8 mouse cellular contexts compared by ENCODE assay signal in the genomic region with DNA sequence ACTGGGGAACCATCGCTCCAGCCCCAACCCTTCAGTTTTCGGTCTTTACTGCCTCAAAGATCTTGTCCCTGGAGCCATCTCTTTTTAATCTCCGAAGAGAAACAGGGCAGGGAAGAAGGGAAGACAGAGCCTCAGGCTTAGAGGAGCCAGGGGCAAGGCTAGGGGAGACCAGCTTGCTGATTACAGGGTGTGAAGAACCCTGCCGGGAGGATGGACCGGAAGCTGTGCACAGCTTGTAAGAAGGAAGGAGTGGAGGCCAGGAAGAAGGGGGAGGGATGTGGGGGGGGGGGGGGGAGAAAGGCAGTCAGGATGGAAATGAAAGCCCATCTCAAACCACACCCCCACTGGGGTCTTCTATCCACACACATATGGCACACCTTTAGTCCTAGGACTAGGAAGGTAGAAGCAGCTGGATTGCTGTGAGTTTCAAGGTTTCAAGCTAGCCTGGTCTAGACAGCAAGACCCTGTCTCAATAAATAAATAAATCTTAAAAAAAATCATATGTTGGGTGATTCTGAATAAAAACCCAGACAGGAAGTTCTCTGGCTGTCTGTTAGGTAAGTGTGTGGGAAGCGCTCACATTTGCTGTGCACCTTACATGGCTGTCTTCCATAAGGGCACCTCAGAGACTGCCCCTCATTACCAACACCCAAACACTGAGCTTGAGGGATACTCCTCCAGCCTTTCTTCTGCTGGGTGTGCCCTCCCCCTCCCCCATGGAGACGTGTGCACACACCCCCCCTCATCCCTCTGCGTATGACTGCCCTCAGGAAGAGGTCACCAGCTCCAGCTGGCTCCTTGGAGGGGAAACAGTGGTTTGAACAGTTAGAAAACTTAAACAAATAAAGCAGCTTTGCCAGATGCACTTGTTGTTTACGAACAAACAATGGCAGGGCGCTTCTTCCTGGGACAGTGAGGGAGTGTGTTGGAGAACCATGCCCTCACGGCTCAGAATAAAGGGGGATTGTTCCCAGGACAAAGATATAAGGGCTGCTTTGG. TPM values are rescaled to one million over a fixed set of nuclear protein-coding genes. Genes with fewer than 3 reads are reported as not detected.
DNase-seq lines count a peak whose midpoint lies in the region; ATAC-seq and TF ChIP-seq lines count a peak whose summit lies in the region.

No protein-coding gene starts in this region.

- DNase-seq in spleen, postnatal 36 days (ENCODE audit: low spot score in 2 of 2), result peak; percentile 47 to 50
- no peak for DNase-seq in spleen, postnatal 14 days (ENCODE audit: low spot score in 2 of 2)
- DNase-seq in cerebellum, adult 9-10 months, result peak; percentile 88
- DNase-seq in heart, adult 2 months, result peak; percentile 62 to 71
- DNase-seq in kidney, adult 9 months, result peak; percentile 63
- DNase-seq in lung, adult 18-20 months, result peak; percentile 32 to 56
- no peak for DNase-seq in urinary bladder, postnatal 10 days (ENCODE audit: low spot score)

- peaks cover 13% of the 10 kb centered on the region for H3K4me1 ChIP-seq in heart, adult 2 months (ENCODE audit: control insufficient read depth, insufficient read depth, low read length)
- H3K4me1 ChIP-seq in stomach, embryonic 15.5 days, result peaks cover 23% of the 10 kb centered on the region

- 0 out of 2 replicates have a peak, but pooled peaks have one; percentile 42 for ATAC-seq in stomach, embryonic 15.5 days (ENCODE audit: insufficient read depth, low FRiP score, low read depth)

- no peaks in the 10 kb centered on the region; the same call in 1 of the 2 replicates for H3K9me3 ChIP-seq in stomach, embryonic 15.5 days

- no peaks in the 10 kb centered on the region for H3K79me2 ChIP-seq in heart, adult 2 months (replicated peaks; ENCODE audit: control insufficient read depth, insufficient read depth, low read length)

- H3K27me3 ChIP-seq in heart, adult 2 months (ENCODE audit: control insufficient read depth, insufficient read depth, low read length), result no peaks in the 10 kb centered on the region
- no peaks in the 10 kb centered on the region for H3K27me3 ChIP-seq in stomach, embryonic 15.5 days (replicated peaks)

- no peak for TF ChIP-seq CTCF in heart, adult 2 months (IDR thresholded peaks at IDR 0.05)

- H3K4me2 ChIP-seq in stomach, embryonic 15.5 days, result no peak overlapping the region

- intact Hi-C loops in heart, adult 2 months (cut with DNase I), result loop anchor here (2.0 kb wide), 1 partner anchor 53 kb away; no protein-coding TSS in a partner anchor

- peak overlapping the region; percentile 77 for H3K27ac ChIP-seq in heart, adult 2 months
- peak overlapping the region; percentile 57 for H3K27ac ChIP-seq in stomach, embryonic 15.5 days

- TF ChIP-seq EP300 in heart, adult 2 months (IDR thresholded peaks at IDR 0.05; ENCODE audit: insufficient read depth, low read depth, low read length), result 0 out of 2 replicates have a peak, but pooled peaks have one; percentile 32

- no peak overlapping the region for H3K4me3 ChIP-seq in heart, adult 2 months
- H3K4me3 ChIP-seq in stomach, embryonic 15.5 days (replicated peaks), result no peak overlapping the region

- H3K9ac ChIP-seq in heart, adult 2 months (ENCODE audit: low read depth, low read length), result peak overlapping the region; percentile 53
- no peak overlapping the region for H3K9ac ChIP-seq in stomach, embryonic 15.5 days

- WGBS in heart, adult 2 months, result 29% methylated on average over 11 of the region's 11 CpGs
- WGBS in stomach, embryonic 15.5 days, result 31% methylated on average over 11 of the region's 11 CpGs

- TF ChIP-seq POLR2A in heart, adult 2 months (IDR thresholded peaks at IDR 0.05; ENCODE audit: insufficient read depth, low read depth, low read length), result no peak

- peaks cover 3% of the 10 kb centered on the region; the same call in 1 of the 2 replicates for H3K36me3 ChIP-seq in heart, adult 2 months (ENCODE audit: control insufficient read depth, insufficient read depth, low read length)
- H3K36me3 ChIP-seq in stomach, embryonic 15.5 days, result peaks cover 18% of the 10 kb centered on the region

RNA-seq across cellular contexts. Expression of gene Fnbp1, which starts 53.8 kb away (rescaled TPM):
- total RNA-seq in heart, adult 2 months (2021), result 10 to 100 TPM; 49.0 to 53.6 TPM
- 40.3 and 46.1 TPM in 2 replicates for polyA plus RNA-seq in heart, adult 2 months (2012; rRNA removed)
- 27.8 and 34.0 TPM in 2 replicates for polyA plus RNA-seq in stomach, embryonic 15.5 days (2015; fragmentation: Nextera tagmentation; extraction: Ambion mirVana)

Comparison
In these comparisons a context has a peak if more than half of its experiments do, and no peak if none do; other contexts are left out.
1. DNase-seq: peak in spleen, postnatal 36 days (2 of 2), cerebellum, adult 9-10 months (single experiment), heart, adult 2 months (2 of 2), kidney, adult 9 months (single experiment) and lung, adult 18-20 months (2 of 2); none in spleen, postnatal 14 days (0 of 2) and urinary bladder, postnatal 10 days (single experiment).